Mouse (Mus musculus) liver, embryonic 11.5 days (tissue): ENCODE data around the gene Lrrc45. TPM values are rescaled to one million over a fixed set of nuclear protein-coding genes. Genes with fewer than 3 reads are reported as not detected.
"Not testable (repeated sequence)": the region's sequence is repeated elsewhere in the genome, so short reads cannot be mapped to it uniquely, and the experiment has no call there.

ENCODE experiments used
- ATAC-seq: fragments of 200-750 bp; cut with Nextera tagmentation; replicated peaks from 2 replicates; pipeline ENCODE4 v1.8.0; 2017; ENCODE audit warnings: moderate number of reproducible peaks, mild to moderate bottlenecking, moderate TSS enrichment, moderate library complexity; ENCODE audit not compliant: low FRiP score
- DNase-seq: peaks from one replicate; pipeline ENCODE4 v3.0.0-alpha.2; 2017; ENCODE audit warnings: low spot score
- H3K27ac ChIP-seq: fragments of 300-500 bp; sonication (generic); 2 replicates; pipeline ENCODE4 v1.5.1; 2014; ENCODE audit warnings: mild to moderate bottlenecking, low read depth, low read length, control low read depth
- H3K27me3 ChIP-seq: fragments of 300-500 bp; sonication (generic); replicated peaks from 2 replicates; pipeline ENCODE4 v1.6.1; 2014; ENCODE audit warnings: low read length, mixed read lengths; ENCODE audit not compliant: control insufficient read depth, insufficient read depth
- H3K36me3 ChIP-seq: fragments of 300-500 bp; sonication (generic); 2 replicates; pipeline ENCODE4 v1.6.1; 2014; ENCODE audit warnings: mild to moderate bottlenecking, low read length, moderate library complexity, mixed read lengths; ENCODE audit not compliant: control insufficient read depth, insufficient read depth
- H3K4me1 ChIP-seq: fragments of 300-500 bp; sonication (generic); replicated peaks from 2 replicates; pipeline ENCODE4 v1.6.1; 2014; ENCODE audit warnings: low read length, mixed read lengths; ENCODE audit not compliant: control insufficient read depth, insufficient read depth
- H3K4me2 ChIP-seq: fragments of 300-500 bp; sonication (generic); 2 replicates; pipeline ENCODE4 v1.6.1; 2014; ENCODE audit warnings: mild to moderate bottlenecking, control low read depth, moderate library complexity
- H3K4me3 ChIP-seq: fragments of 300-500 bp; sonication (generic); 2 replicates; pipeline ENCODE4 v1.5.1; 2014; ENCODE audit warnings: low read depth, low read length, control low read depth
- H3K9ac ChIP-seq: fragments of 300-500 bp; sonication (generic); 2 replicates; pipeline ENCODE4 v1.6.1; 2014; ENCODE audit warnings: low read depth, low read length, control low read depth
- H3K9me3 ChIP-seq: fragments of 300-500 bp; sonication (generic); 2 replicates; pipeline ENCODE4 v1.6.1; 2016; ENCODE audit warnings: low read length, inconsistent platforms, mixed read lengths; ENCODE audit not compliant: control insufficient read depth
- WGBS: fragments of 180-500 bp; shearing (Covaris S2); extraction: QIAGEN DNeasy Blood & Tissue Kit; methylation state at CpG from one replicate; pipeline ENCODE4 v1.1.7; 2014; 5-methylcytosine and 5-hydroxymethylcytosine counted together
- polyA plus RNA-seq: library from polyadenylated mRNA; unstranded; fragments of >200 nt; fragmentation: Nextera tagmentation; extraction: Ambion mirVana; gene quantifications from 2 replicates; pipeline ENCODE4 v1.2.1, GENCODE M21; 2014

Lrrc45 gene
- polyA plus RNA-seq, 1 experiment from 2014 or later, result 38.3 TPM

GRCm38 (mm10) chr11:120740981-120741380, 27.3 kb downstream of the Lrrc45 start:
- Histone ChIP-seq H3K27me3 (peaks cover 2% of the 10 kb centered on the region; the same call in 1 of the 2 replicates), H3K9me3 (no peaks in the 10 kb centered on the region), H3K9ac (no peak overlapping the region), H3K27ac (no peak overlapping the region), H3K4me2 (no peak overlapping the region), H3K4me3 (no peak overlapping the region), H3K36me3 (no peaks in the 10 kb centered on the region), H3K4me1 (no peaks in the 10 kb centered on the region)
- ATAC-seq (no peak), DNase-seq (no peak)
- 83% methylated on average over 5 of the region's 5 CpGs for WGBS

- Histone ChIP-seq H3K27me3 (peaks cover 2% of the 10 kb centered on the region; the same call in 1 of the 2 replicates), H3K36me3 (no peaks in the 10 kb centered on the region), H3K27ac (no peak overlapping the region), H3K4me1 (no peaks in the 10 kb centered on the region), H3K9ac (no peak overlapping the region), H3K4me2 (no peak overlapping the region), H3K4me3 (no peak overlapping the region), H3K9me3 (no peaks in the 10 kb centered on the region)
- WGBS, result 72% methylated on average over 7 of the region's 7 CpGs
- DNase-seq (no peak), ATAC-seq (no peak)
These were observed 30.5 kb downstream of the Lrrc45 start for GRCm38 (mm10) chr11:120744121-120744701.

- H3K27ac ChIP-seq, result no peak overlapping the region
- H3K4me1 ChIP-seq, result no peaks in the 10 kb centered on the region
- ATAC-seq, result no peak
- DNase-seq, result no peak
- no peaks in the 10 kb centered on the region for H3K9me3 ChIP-seq
- H3K36me3 ChIP-seq, result no peaks in the 10 kb centered on the region
- no peak overlapping the region for H3K9ac ChIP-seq
- peaks cover 4% of the 10 kb centered on the region; the same call in 1 of the 2 replicates for H3K27me3 ChIP-seq
- 63% methylated on average over 4 of the region's 4 CpGs for WGBS
- no peak overlapping the region for H3K4me3 ChIP-seq
- no peak overlapping the region for H3K4me2 ChIP-seq
These were observed 34.2 kb downstream of the Lrrc45 start for GRCm38 (mm10) chr11:120747974-120748373.

- no peaks in the 10 kb centered on the region for H3K4me1 ChIP-seq
- H3K9ac ChIP-seq, result no peak overlapping the region
- no peaks in the 10 kb centered on the region for H3K36me3 ChIP-seq
- H3K27ac ChIP-seq, result no peak overlapping the region
- no peak overlapping the region for H3K4me2 ChIP-seq
- H3K27me3 ChIP-seq, result peaks cover 4% of the 10 kb centered on the region; the same call in 1 of the 2 replicates
- H3K4me3 ChIP-seq, result no peak overlapping the region
- no peaks in the 10 kb centered on the region for H3K9me3 ChIP-seq
- WGBS, result 52% methylated on average over 8 of the region's 8 CpGs
- ATAC-seq (no peak), DNase-seq (no peak)
These were observed 35.7 kb downstream of the Lrrc45 start for GRCm38 (mm10) chr11:120749430-120749829.

GRCm38 (mm10) chr11:120751606-120752005, 37.9 kb downstream of the Lrrc45 start:
- DNase-seq (no peak), ATAC-seq (no peak)
- no peaks in the 10 kb centered on the region for H3K9me3 ChIP-seq
- H3K27ac ChIP-seq, result no peak overlapping the region
- no peaks in the 10 kb centered on the region for H3K36me3 ChIP-seq
- H3K9ac ChIP-seq, result no peak overlapping the region
- peaks cover 4% of the 10 kb centered on the region; the same call in 1 of the 2 replicates for H3K27me3 ChIP-seq
- 63% methylated on average over 4 of the region's 4 CpGs for WGBS
- no peak overlapping the region for H3K4me3 ChIP-seq
- no peaks in the 10 kb centered on the region for H3K4me1 ChIP-seq
- no peak overlapping the region for H3K4me2 ChIP-seq

- DNase-seq, result no peak
- peaks cover 12% of the 10 kb centered on the region; the same call in 1 of the 2 replicates for H3K9me3 ChIP-seq
- no peaks in the 10 kb centered on the region for H3K36me3 ChIP-seq
- H3K27ac ChIP-seq, result no peak overlapping the region
- H3K27me3 ChIP-seq, result peaks cover 14% of the 10 kb centered on the region
- no peak overlapping the region for H3K4me2 ChIP-seq
- H3K9ac ChIP-seq, result no peak overlapping the region
- no peak overlapping the region for H3K4me3 ChIP-seq
- no peak for ATAC-seq
- 86% methylated on average over 9 of the region's 9 CpGs for WGBS
- no peaks in the 10 kb centered on the region for H3K4me1 ChIP-seq
These were observed 46.5 kb downstream of the Lrrc45 start for GRCm38 (mm10) chr11:120760236-120760635.

- Histone ChIP-seq H3K27me3 (peaks cover 18% of the 10 kb centered on the region), H3K9me3 (peaks cover 12% of the 10 kb centered on the region; the same call in 1 of the 2 replicates), H3K36me3 (no peaks in the 10 kb centered on the region), H3K4me3 (no peak overlapping the region), H3K27ac (no peak overlapping the region), H3K9ac (no peak overlapping the region), H3K4me1 (no peaks in the 10 kb centered on the region), H3K4me2 (no peak overlapping the region)
- DNase-seq (no peak), ATAC-seq (no peak)
- WGBS, result 64% methylated on average over 14 of the region's 14 CpGs
These were observed 48.3 kb downstream of the Lrrc45 start for GRCm38 (mm10) chr11:120761811-120762671.

- not testable (repeated sequence) for H3K4me2 ChIP-seq, H3K36me3 ChIP-seq, H3K27ac ChIP-seq, DNase-seq, H3K4me1 ChIP-seq, H3K9ac ChIP-seq, H3K4me3 ChIP-seq, ATAC-seq
- WGBS, result 20% methylated on average over 14 of the region's 14 CpGs
- peaks cover 12% of the 10 kb centered on the region; the same call in 1 of the 2 replicates for H3K9me3 ChIP-seq
- H3K27me3 ChIP-seq, result peaks cover 18% of the 10 kb centered on the region
These were observed 48.9 kb downstream of the Lrrc45 start, which contains the start of gene Hmga1b for GRCm38 (mm10) chr11:120762672-120763041. Gene Hmga1b, plus strand, starts transcription at chr11:120762794.
